Mouse (Mus musculus) monocyte, adult 5-6 weeks (primary cell): ENCODE data around the gene Ildr2. TPM values are rescaled to one million over a fixed set of nuclear protein-coding genes. Genes with fewer than 3 reads are reported as not detected.

Experiments
- ATAC-seq: fragments of 153-309, 156-312 bp; replicated peaks from 2 replicates; pipeline ENCODE4 v1.8.0; 2017; ENCODE audit warnings: mild to moderate bottlenecking; ENCODE audit not compliant: low TSS enrichment, insufficient number of reproducible peaks, severe bottlenecking, poor library complexity, low FRiP score
- total RNA-seq: library from RNA; stranded (forward); fragments of 200-1000, 200-491, 200-594 nt; gene quantifications from 3 replicates; pipeline ENCODE4 v1.2.3, GENCODE M21; 2017

Ildr2 gene
- 0.10 TPM in 1 of 3 replicates, not detected in the others for total RNA-seq

GRCm38 (mm10) chr1:166253898-166254894, at the start of gene Ildr2:
TSS of gene Ildr2 (plus strand) at chr1:166254139.
- no peak for ATAC-seq

GRCm38 (mm10) chr1:166204171-166204570, 49.8 kb upstream of the Ildr2 start:
- ATAC-seq: no peak

GRCm38 (mm10) chr1:166205159-166205558, 48.8 kb upstream of the Ildr2 start:
- ATAC-seq: no peak

GRCm38 (mm10) chr1:166209371-166209770, 44.6 kb upstream of the Ildr2 start:
- ATAC-seq: no peak

- ATAC-seq: no peak
Observed at GRCm38 (mm10) chr1:166214181-166214580, 39.8 kb upstream of the Ildr2 start.

- ATAC-seq: no peak
Observed at GRCm38 (mm10) chr1:166238315-166238969, 15.5 kb upstream of the Ildr2 start, which contains the start of gene Mael. TSS of gene Mael (minus strand) at chr1:166238747.

- ATAC-seq: no peak
Observed at GRCm38 (mm10) chr1:166244285-166244684, 9.7 kb upstream of the Ildr2 start.

GRCm38 (mm10) chr1:166255091-166255490, 1.2 kb downstream of the Ildr2 start:
- ATAC-seq: no peak

- ATAC-seq: no peak
Observed at GRCm38 (mm10) chr1:166255651-166256050, 1.7 kb downstream of the Ildr2 start.

GRCm38 (mm10) chr1:166256302-166256701, 2.4 kb downstream of the Ildr2 start:
- no peak for ATAC-seq

- no peak for ATAC-seq
Observed at GRCm38 (mm10) chr1:166256898-166257297, 3.0 kb downstream of the Ildr2 start.

GRCm38 (mm10) chr1:166259526-166259925, 5.6 kb downstream of the Ildr2 start:
- ATAC-seq: no peak

- no peak for ATAC-seq
Observed at GRCm38 (mm10) chr1:166266001-166266705, 12.2 kb downstream of the Ildr2 start.

- no peak for ATAC-seq
Observed at GRCm38 (mm10) chr1:166266918-166267317, 13.0 kb downstream of the Ildr2 start.

GRCm38 (mm10) chr1:166268218-166268617, 14.3 kb downstream of the Ildr2 start:
- ATAC-seq: no peak

GRCm38 (mm10) chr1:166278786-166279185, 24.8 kb downstream of the Ildr2 start:
- ATAC-seq: no peak

- ATAC-seq: no peak
Observed at GRCm38 (mm10) chr1:166279580-166280206, 25.8 kb downstream of the Ildr2 start.

GRCm38 (mm10) chr1:166280566-166280965, 26.6 kb downstream of the Ildr2 start:
- ATAC-seq: no peak

GRCm38 (mm10) chr1:166281287-166281686, 27.3 kb downstream of the Ildr2 start:
- ATAC-seq: no peak
